Mouse (Mus musculus): ENCODE measurements around the gene Vps18. TPM values are rescaled to one million over a fixed set of nuclear protein-coding genes. Genes with fewer than 3 reads are reported as not detected.

Gene Vps18
- polyA plus RNA-seq, 1 experiment from 2014 or later, result 12.0 TPM

DNA sequence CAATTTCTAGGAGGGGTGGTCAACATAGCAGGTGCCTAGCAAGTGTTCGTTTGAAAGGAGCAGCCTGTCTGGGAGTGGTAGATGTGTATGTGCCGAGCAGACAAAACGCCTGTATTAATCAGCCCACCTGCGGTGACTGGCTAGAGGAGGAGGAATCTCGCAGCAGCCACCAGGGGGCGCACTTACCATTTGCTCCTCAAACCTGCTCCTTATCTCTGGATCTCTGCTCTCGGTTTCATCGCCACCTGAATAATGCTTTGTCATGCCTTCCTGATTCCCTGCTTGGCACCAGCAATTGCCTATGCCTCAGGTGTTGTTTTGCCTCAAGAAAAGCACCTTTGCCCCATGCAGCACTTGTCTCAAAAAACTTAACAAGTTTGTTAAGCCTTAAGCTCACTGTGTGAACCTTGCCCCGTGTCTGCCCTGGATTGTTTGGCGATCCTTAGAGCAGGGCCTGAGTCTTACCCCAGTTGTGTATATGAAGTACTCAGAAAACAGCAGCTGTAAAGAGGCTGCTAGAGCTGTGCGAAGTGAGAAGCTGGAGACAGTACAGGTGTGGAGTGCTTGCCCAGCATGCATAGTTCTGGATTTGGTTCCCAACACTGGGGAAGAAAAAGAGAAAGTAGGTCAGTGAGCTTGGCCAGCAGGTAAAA is 37.6 kb upstream of the Vps18 start:
- no peaks in the 10 kb centered on the region for H3K9me3 ChIP-seq (replicated peaks; ENCODE audit: control insufficient read depth, low read length)
- H3K4me1 ChIP-seq (ENCODE audit: control insufficient read depth, insufficient read depth, low read length), result no peaks in the 10 kb centered on the region
- no peak overlapping the region for H3K4me3 ChIP-seq (ENCODE audit: low read depth, low read length)
- H3K9ac ChIP-seq (ENCODE audit: low read length), result no peak overlapping the region
- no peak overlapping the region for H3K4me2 ChIP-seq (ENCODE audit: low read length)
- 14% methylated on average over 11 of the region's 11 CpGs for WGBS
- H3K27ac ChIP-seq (ENCODE audit: low read depth, low read length), result no peak overlapping the region
- H3K27me3 ChIP-seq (replicated peaks; ENCODE audit: control insufficient read depth, insufficient read depth, low read length), result peaks cover 9% of the 10 kb centered on the region; the same call in 1 of the 2 replicates
- peak; percentile 80 for ATAC-seq
- no peaks in the 10 kb centered on the region for H3K36me3 ChIP-seq (ENCODE audit: control insufficient read depth, insufficient read depth, low read length)
- peak; percentile 88 for DNase-seq (ENCODE audit: low spot score)

GRCm38 (mm10) chr2:119254976-119255375 is 33.6 kb upstream of the Vps18 start:
- H3K4me2 ChIP-seq (ENCODE audit: low read length), result no peak overlapping the region
- H3K4me1 ChIP-seq (ENCODE audit: control insufficient read depth, insufficient read depth, low read length), result no peaks in the 10 kb centered on the region
- peaks cover 9% of the 10 kb centered on the region; the same call in 1 of the 2 replicates for H3K27me3 ChIP-seq (replicated peaks; ENCODE audit: control insufficient read depth, insufficient read depth, low read length)
- H3K9ac ChIP-seq (ENCODE audit: low read length), result no peak overlapping the region
- DNase-seq (ENCODE audit: low spot score), result no peak
- no peak overlapping the region for H3K4me3 ChIP-seq (ENCODE audit: low read depth, low read length)
- no peaks in the 10 kb centered on the region for H3K36me3 ChIP-seq (ENCODE audit: control insufficient read depth, insufficient read depth, low read length)
- ATAC-seq, result no peak
- no peak overlapping the region for H3K27ac ChIP-seq (ENCODE audit: low read depth, low read length)
- 5% methylated on average over 7 of the region's 7 CpGs for WGBS
- H3K9me3 ChIP-seq (replicated peaks; ENCODE audit: control insufficient read depth, low read length), result no peaks in the 10 kb centered on the region

GRCm38 (mm10) chr2:119260518-119260917 is 28.0 kb upstream of the Vps18 start:
- Histone ChIP-seq H3K36me3 (ENCODE audit: control insufficient read depth, insufficient read depth, low read length) (no peaks in the 10 kb centered on the region), H3K4me1 (ENCODE audit: control insufficient read depth, insufficient read depth, low read length) (no peaks in the 10 kb centered on the region), H3K9me3 (replicated peaks; ENCODE audit: control insufficient read depth, low read length) (no peaks in the 10 kb centered on the region), H3K9ac (ENCODE audit: low read length) (no peak overlapping the region), H3K4me2 (ENCODE audit: low read length) (no peak overlapping the region), H3K27me3 (replicated peaks; ENCODE audit: control insufficient read depth, insufficient read depth, low read length) (no peaks in the 10 kb centered on the region), H3K27ac (ENCODE audit: low read depth, low read length) (no peak overlapping the region), H3K4me3 (ENCODE audit: low read depth, low read length) (no peak overlapping the region)
- no peak for DNase-seq (ENCODE audit: low spot score)
- ATAC-seq, result no peak
- WGBS, result 50% methylated on average over 1 of the region's 1 CpGs

- 63% methylated on average over 2 of the region's 2 CpGs for WGBS
- H3K27me3 ChIP-seq (replicated peaks; ENCODE audit: control insufficient read depth, insufficient read depth, low read length), result no peaks in the 10 kb centered on the region
- H3K4me2 ChIP-seq (ENCODE audit: low read length), result no peak overlapping the region
- H3K9me3 ChIP-seq (replicated peaks; ENCODE audit: control insufficient read depth, low read length), result no peaks in the 10 kb centered on the region
- H3K4me3 ChIP-seq (ENCODE audit: low read depth, low read length), result no peak overlapping the region
- H3K36me3 ChIP-seq (ENCODE audit: control insufficient read depth, insufficient read depth, low read length), result no peaks in the 10 kb centered on the region
- DNase-seq (ENCODE audit: low spot score), result no peak
- no peak overlapping the region for H3K9ac ChIP-seq (ENCODE audit: low read length)
- no peaks in the 10 kb centered on the region for H3K4me1 ChIP-seq (ENCODE audit: control insufficient read depth, insufficient read depth, low read length)
- H3K27ac ChIP-seq (ENCODE audit: low read depth, low read length), result no peak overlapping the region
- ATAC-seq, result no peak
Measured at GRCm38 (mm10) chr2:119261326-119261725, 27.2 kb upstream of the Vps18 start.

DNA sequence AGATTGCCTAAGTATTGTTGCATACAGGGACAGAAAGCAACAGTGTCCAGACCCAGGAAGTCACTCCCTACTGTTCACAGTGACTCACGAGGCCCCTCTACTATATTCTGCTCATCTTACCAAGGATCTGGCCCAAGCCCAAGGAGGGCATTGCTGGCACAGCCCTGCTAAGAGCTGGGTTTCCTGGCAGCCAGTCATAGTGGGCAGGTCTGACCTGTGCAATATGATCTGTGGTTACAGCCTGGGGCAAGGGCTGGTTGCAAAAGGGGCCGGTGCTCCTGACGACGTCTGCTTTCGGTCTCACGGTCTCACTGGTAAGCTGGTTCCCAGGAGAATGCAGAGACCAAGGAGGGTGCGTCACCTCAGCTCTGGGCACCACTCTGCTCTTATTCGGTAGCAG is 25.6 kb upstream of the Vps18 start:
- 30% methylated on average over 8 of the region's 8 CpGs for WGBS
- ATAC-seq, result no peak
- Histone ChIP-seq H3K9ac (ENCODE audit: low read length) (no peak overlapping the region; the same call in 1 of the 2 replicates), H3K4me3 (ENCODE audit: low read depth, low read length) (no peak overlapping the region), H3K4me2 (ENCODE audit: low read length) (no peak overlapping the region), H3K27me3 (replicated peaks; ENCODE audit: control insufficient read depth, insufficient read depth, low read length) (no peaks in the 10 kb centered on the region), H3K9me3 (replicated peaks; ENCODE audit: control insufficient read depth, low read length) (no peaks in the 10 kb centered on the region), H3K27ac (ENCODE audit: low read depth, low read length) (no peak overlapping the region), H3K4me1 (ENCODE audit: control insufficient read depth, insufficient read depth, low read length) (no peaks in the 10 kb centered on the region), H3K36me3 (ENCODE audit: control insufficient read depth, insufficient read depth, low read length) (no peaks in the 10 kb centered on the region)
- DNase-seq (ENCODE audit: low spot score), result peak; percentile 48

- Histone ChIP-seq H3K4me3 (ENCODE audit: low read depth, low read length) (no peak overlapping the region), H3K36me3 (ENCODE audit: control insufficient read depth, insufficient read depth, low read length) (no peaks in the 10 kb centered on the region), H3K4me2 (ENCODE audit: low read length) (no peak overlapping the region), H3K27me3 (replicated peaks; ENCODE audit: control insufficient read depth, insufficient read depth, low read length) (no peaks in the 10 kb centered on the region), H3K4me1 (ENCODE audit: control insufficient read depth, insufficient read depth, low read length) (no peaks in the 10 kb centered on the region), H3K9ac (ENCODE audit: low read length) (no peak overlapping the region), H3K27ac (ENCODE audit: low read depth, low read length) (no peak overlapping the region), H3K9me3 (replicated peaks; ENCODE audit: control insufficient read depth, low read length) (no peaks in the 10 kb centered on the region)
- no peak for ATAC-seq
- WGBS, result 78% methylated on average over 5 of the region's 5 CpGs
- DNase-seq (ENCODE audit: low spot score), result no peak
Measured at GRCm38 (mm10) chr2:119263813-119264212, 24.7 kb upstream of the Vps18 start.

GRCm38 (mm10) chr2:119270286-119270642 is 18.3 kb upstream of the Vps18 start:
- Histone ChIP-seq H3K4me3 (ENCODE audit: low read depth, low read length) (peak overlapping the region; percentile 61), H3K9ac (ENCODE audit: low read length) (peak overlapping the region; percentile 71), H3K36me3 (ENCODE audit: control insufficient read depth, insufficient read depth, low read length) (no peaks in the 10 kb centered on the region), H3K4me1 (ENCODE audit: control insufficient read depth, insufficient read depth, low read length) (no peaks in the 10 kb centered on the region), H3K27ac (ENCODE audit: low read depth, low read length) (no peak overlapping the region), H3K4me2 (ENCODE audit: low read length) (peak overlapping the region; percentile 89), H3K9me3 (replicated peaks; ENCODE audit: control insufficient read depth, low read length) (no peaks in the 10 kb centered on the region), H3K27me3 (replicated peaks; ENCODE audit: control insufficient read depth, insufficient read depth, low read length) (no peaks in the 10 kb centered on the region)
- WGBS, result 41% methylated on average over 9 of the region's 9 CpGs
- ATAC-seq (no peak), DNase-seq (ENCODE audit: low spot score) (no peak)

- Histone ChIP-seq H3K4me1 (ENCODE audit: control insufficient read depth, insufficient read depth, low read length) (no peaks in the 10 kb centered on the region), H3K27ac (ENCODE audit: low read depth, low read length) (peak within 1 kb of the TSS; percentile 33; the same call in 1 of the 2 replicates), H3K4me2 (ENCODE audit: low read length) (peak within 1 kb of the TSS; percentile 89), H3K9me3 (replicated peaks; ENCODE audit: control insufficient read depth, low read length) (no peaks in the 10 kb centered on the region), H3K36me3 (ENCODE audit: control insufficient read depth, insufficient read depth, low read length) (no peaks in the 10 kb centered on the region), H3K9ac (ENCODE audit: low read length) (peak within 1 kb of the TSS; percentile 71), H3K4me3 (ENCODE audit: low read depth, low read length) (peak within 1 kb of the TSS; percentile 61), H3K27me3 (replicated peaks; ENCODE audit: control insufficient read depth, insufficient read depth, low read length) (no peaks in the 10 kb centered on the region)
- WGBS, result under 1% methylated on average over 49 of the region's 49 CpGs
- DNase-seq (ENCODE audit: low spot score) (peak; percentile 85), ATAC-seq (peak; percentile 91)
Measured at GRCm38 (mm10) chr2:119270643-119271331, 17.8 kb upstream of the Vps18 start, which contains the start of gene Rhov. TSS of gene Rhov (minus strand) at chr2:119271272.

GRCm38 (mm10) chr2:119274126-119274525 is 14.4 kb upstream of the Vps18 start:
- Histone ChIP-seq H3K36me3 (ENCODE audit: control insufficient read depth, insufficient read depth, low read length) (no peaks in the 10 kb centered on the region), H3K4me2 (ENCODE audit: low read length) (no peak overlapping the region), H3K4me1 (ENCODE audit: control insufficient read depth, insufficient read depth, low read length) (no peaks in the 10 kb centered on the region), H3K4me3 (ENCODE audit: low read depth, low read length) (no peak overlapping the region), H3K9me3 (replicated peaks; ENCODE audit: control insufficient read depth, low read length) (no peaks in the 10 kb centered on the region), H3K9ac (ENCODE audit: low read length) (no peak overlapping the region), H3K27ac (ENCODE audit: low read depth, low read length) (no peak overlapping the region), H3K27me3 (replicated peaks; ENCODE audit: control insufficient read depth, insufficient read depth, low read length) (no peaks in the 10 kb centered on the region)
- no peak for ATAC-seq
- no peak for DNase-seq (ENCODE audit: low spot score)
- WGBS, result 85% methylated on average over 1 of the region's 1 CpGs
